Comparison of ENCODE assay signal across 9 mouse cellular contexts in the genomic region with DNA sequence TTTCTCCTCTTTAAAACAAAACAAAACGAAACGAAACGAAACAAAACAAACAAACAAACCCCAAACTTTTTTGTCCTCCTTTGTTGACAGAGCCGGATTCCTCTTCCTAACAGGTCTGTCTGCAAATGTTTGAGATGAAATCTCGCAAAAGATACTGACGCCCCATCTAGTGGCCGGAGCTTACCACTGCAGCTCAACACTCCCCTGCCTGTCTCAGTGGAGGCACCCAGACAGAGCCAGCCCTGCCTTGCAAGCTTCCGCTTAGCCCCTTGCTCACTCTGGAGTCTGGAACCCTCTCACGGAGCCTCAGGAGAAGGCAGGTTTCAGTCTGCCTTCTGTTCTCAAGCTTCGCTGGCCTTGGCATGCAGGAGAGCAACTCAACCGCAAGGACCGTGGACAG. TPM values are rescaled to one million over a fixed set of nuclear protein-coding genes. Genes with fewer than 3 reads are reported as not detected.
DNase-seq lines count a peak whose midpoint lies in the region; ATAC-seq and TF ChIP-seq lines count a peak whose summit lies in the region.
"Had no signal": no experiment of that assay in that cellular context is flagged by ENCODE, and none has a peak within 500 bp of the region (broad histone marks: within the 10 kb centered on the region; RNA-seq: fewer than 3 reads in every experiment).

No protein-coding gene starts in this region.

- TF ChIP-seq POLR2A in bone marrow, adult 2 months (IDR thresholded peaks at IDR 0.05; ENCODE audit: borderline replicate concordance, control insufficient read depth, low read depth, low read length) = no peak

- H3K27me3 ChIP-seq in embryonic facial prominence, embryonic 15.5 days = peaks cover 31% of the 10 kb centered on the region
- peaks cover 48% of the 10 kb centered on the region for H3K27me3 ChIP-seq in heart, embryonic 10.5 days (ENCODE audit: insufficient read depth, poor library complexity, severe bottlenecking)
- H3K27me3 ChIP-seq in kidney, embryonic 15.5 days = peaks cover 45% of the 10 kb centered on the region
- H3K27me3 ChIP-seq in splenic B cell, adult 2 months (ENCODE audit: control insufficient read depth, insufficient read depth, low read length, poor library complexity, severe bottlenecking) = no peaks in the 10 kb centered on the region

- no peaks in the 10 kb centered on the region for H3K9me3 ChIP-seq in embryonic facial prominence, embryonic 15.5 days (replicated peaks)
- H3K9me3 ChIP-seq in heart, embryonic 10.5 days = no peaks in the 10 kb centered on the region
- no peaks in the 10 kb centered on the region for H3K9me3 ChIP-seq in kidney, embryonic 15.5 days (replicated peaks)

- H3K36me3 ChIP-seq in embryonic facial prominence, embryonic 15.5 days = peaks cover 24% of the 10 kb centered on the region
- H3K36me3 ChIP-seq in heart, embryonic 10.5 days = peaks cover 25% of the 10 kb centered on the region
- H3K36me3 ChIP-seq in kidney, embryonic 15.5 days = peaks cover 32% of the 10 kb centered on the region
- H3K36me3 ChIP-seq in splenic B cell, adult 2 months (ENCODE audit: control insufficient read depth, insufficient read depth, low read length, poor library complexity, severe bottlenecking) = peaks cover 1% of the 10 kb centered on the region; the same call in 1 of the 2 replicates

- peak overlapping the region; percentile 33 for H3K4me2 ChIP-seq in embryonic facial prominence, embryonic 15.5 days (replicated peaks)
- H3K4me2 ChIP-seq in kidney, embryonic 15.5 days = peak overlapping the region; percentile 37

- no peak overlapping the region for H3K4me3 ChIP-seq in bone marrow, adult 2 months (replicated peaks; ENCODE audit: control insufficient read depth, low read depth, low read length)
- H3K4me3 ChIP-seq in embryonic facial prominence, embryonic 15.5 days (replicated peaks) = no peak overlapping the region
- peak overlapping the region; percentile 31; the same call in 1 of the 2 replicates for H3K4me3 ChIP-seq in heart, embryonic 10.5 days
- H3K4me3 ChIP-seq in kidney, embryonic 15.5 days (replicated peaks) = no peak overlapping the region; the same call in 1 of the 2 replicates
- H3K4me3 ChIP-seq: erythroblast, embryonic 14.5 days had no signal

- no peak overlapping the region for H3K27ac ChIP-seq in bone marrow, adult 2 months (ENCODE audit: control insufficient read depth, insufficient read depth, low read depth, low read length, poor library complexity)
- no peak overlapping the region for H3K27ac ChIP-seq in embryonic facial prominence, embryonic 15.5 days (replicated peaks)
- no peak overlapping the region for H3K27ac ChIP-seq in heart, embryonic 10.5 days
- H3K27ac ChIP-seq in kidney, embryonic 15.5 days = no peak overlapping the region

- 7% methylated on average over 12 of the region's 12 CpGs for WGBS in bone marrow, adult 2 months
- WGBS in embryonic facial prominence, embryonic 15.5 days = 3% methylated on average over 12 of the region's 12 CpGs
- WGBS in heart, embryonic 10.5 days = 6% methylated on average over 12 of the region's 12 CpGs
- WGBS in kidney, embryonic 15.5 days = 3% methylated on average over 12 of the region's 12 CpGs

- ATAC-seq in embryonic facial prominence, embryonic 15.5 days (ENCODE audit: insufficient number of reproducible peaks, low FRiP score, low TSS enrichment, low read depth) = 0 out of 2 replicates have a peak, but pooled peaks have one; percentile 41
- ATAC-seq in kidney, embryonic 15.5 days (replicated peaks; ENCODE audit: low FRiP score) = 0 out of 2 replicates have a peak, but pooled peaks have one; percentile 55
- ATAC-seq in monocyte, adult 5-6 weeks (replicated peaks; ENCODE audit: insufficient number of reproducible peaks, low FRiP score, low TSS enrichment, poor library complexity, severe bottlenecking) = peak; percentile 81

- DNase-seq in CD4-positive helper T cell, adult 2 months (ENCODE audit: low read depth, low spot score) = peak; percentile 76
- DNase-seq in heart, embryonic 10.5 days (ENCODE audit: low spot score) = peak; percentile 87
- peak; percentile 78 for DNase-seq in liver
- peak; percentile 82 for DNase-seq in splenic B cell, adult 2 months (ENCODE audit: low read depth, low spot score)

- peak; percentile 86 for TF ChIP-seq CTCF in bone marrow, adult 2 months (IDR thresholded peaks at IDR 0.05; ENCODE audit: control insufficient read depth, insufficient read depth, low read length)

- no peak overlapping the region for H3K9ac ChIP-seq in embryonic facial prominence, embryonic 15.5 days
- no peak overlapping the region; the same call in 1 of the 2 replicates for H3K9ac ChIP-seq in kidney, embryonic 15.5 days

- no peaks in the 10 kb centered on the region for H3K4me1 ChIP-seq in bone marrow, adult 2 months (ENCODE audit: control insufficient read depth, insufficient read depth, low read length)
- H3K4me1 ChIP-seq in embryonic facial prominence, embryonic 15.5 days = peaks cover 17% of the 10 kb centered on the region
- H3K4me1 ChIP-seq in heart, embryonic 10.5 days = peaks cover 20% of the 10 kb centered on the region
- peaks cover 3% of the 10 kb centered on the region; the same call in 1 of the 2 replicates for H3K4me1 ChIP-seq in kidney, embryonic 15.5 days

RNA-seq across cellular contexts. Expression of gene Tfap2e, which starts 5.4 kb away (rescaled TPM):
- not detected in 2 replicates for polyA plus RNA-seq in bone marrow, adult 2 months (2011; ENCODE audit: insufficient read depth, insufficient read length, low replicate concordance, missing spikeins)
- 0.60 and 1.1 TPM in 2 replicates for polyA plus RNA-seq in embryonic facial prominence, embryonic 15.5 days (2015; fragmentation: Nextera tagmentation; extraction: Ambion mirVana)
- polyA plus RNA-seq in heart, embryonic 10.5 days (2016; fragmentation: Nextera tagmentation; extraction: Ambion mirVana) = not detected in 2 replicates
- polyA plus RNA-seq in kidney, embryonic 15.5 days (2015; fragmentation: Nextera tagmentation; extraction: Ambion mirVana) = not detected in 2 replicates
- not detected in 3 replicates for total RNA-seq in monocyte, adult 5-6 weeks (2017)
- polyA plus RNA-seq: erythroblast, embryonic 14.5 days had no signal

RNA-seq across cellular contexts. Expression of gene Ncdn, which starts 11.8 kb away (rescaled TPM):
- polyA plus RNA-seq in bone marrow, adult 2 months (2011; ENCODE audit: insufficient read depth, insufficient read length, low replicate concordance, missing spikeins) = 6.2 and 10.2 TPM in 2 replicates
- polyA plus RNA-seq in embryonic facial prominence, embryonic 15.5 days (2015; fragmentation: Nextera tagmentation; extraction: Ambion mirVana) = 31.6 and 33.4 TPM in 2 replicates
- 27.0 and 31.6 TPM in 2 replicates for polyA plus RNA-seq in heart, embryonic 10.5 days (2016; fragmentation: Nextera tagmentation; extraction: Ambion mirVana)
- polyA plus RNA-seq in kidney, embryonic 15.5 days (2015; fragmentation: Nextera tagmentation; extraction: Ambion mirVana) = 27.1 and 28.2 TPM in 2 replicates
- total RNA-seq in monocyte, adult 5-6 weeks (2017) = 4.7 to 9.4 TPM (median 6.5 TPM) in 3 replicates

RNA-seq across cellular contexts. Expression of gene AU040320, which starts 11.9 kb away (rescaled TPM):
- polyA plus RNA-seq in bone marrow, adult 2 months (2011; ENCODE audit: insufficient read depth, insufficient read length, low replicate concordance, missing spikeins) = 7.5 and 13.9 TPM in 2 replicates
- 17.6 and 22.7 TPM in 2 replicates for polyA plus RNA-seq in embryonic facial prominence, embryonic 15.5 days (2015; fragmentation: Nextera tagmentation; extraction: Ambion mirVana)
- polyA plus RNA-seq in heart, embryonic 10.5 days (2016; fragmentation: Nextera tagmentation; extraction: Ambion mirVana) = 19.8 and 30.4 TPM in 2 replicates
- 24.5 and 27.8 TPM in 2 replicates for polyA plus RNA-seq in kidney, embryonic 15.5 days (2015; fragmentation: Nextera tagmentation; extraction: Ambion mirVana)
- 18.5 to 37.3 TPM (median 20.5 TPM) in 3 replicates for total RNA-seq in monocyte, adult 5-6 weeks (2017)
